Mouse (Mus musculus) megakaryocyte, embryonic 14.5 days (primary cell): ENCODE measurements around the gene Prdm2.

Experiments used
- FLI1 ChIP-seq: IDR thresholded peaks from 2 replicates; pipeline ENCODE4 v1.6.1; 2012; ENCODE audit warnings: low read length, inconsistent platforms, mixed read lengths
- GATA1 ChIP-seq: IDR thresholded peaks from 3 replicates; pipeline ENCODE4 v1.6.1; 2012; ENCODE audit warnings: mixed read lengths, low read length, inconsistent platforms, borderline replicate concordance

DNA sequence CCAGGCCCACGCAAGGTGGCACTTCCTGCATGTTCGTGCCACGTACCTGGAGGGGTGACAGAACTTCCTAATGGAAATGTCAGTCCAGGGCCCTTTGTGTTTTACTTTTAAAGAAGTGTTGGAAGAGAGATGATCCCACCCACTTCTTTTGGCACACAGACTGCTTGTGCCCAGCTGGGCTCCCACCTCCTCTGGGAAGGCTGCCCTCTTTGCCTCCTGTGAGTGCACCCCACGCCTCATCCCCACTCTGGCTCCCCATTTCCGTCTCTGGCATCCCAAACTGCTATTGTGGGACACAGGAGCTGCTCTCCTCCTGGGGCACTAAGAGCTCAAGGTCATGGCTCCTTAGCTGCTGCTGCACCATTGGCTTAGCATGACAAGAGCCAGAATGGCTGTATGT lies 100.9 kb downstream of the Prdm2 start:
- TF ChIP-seq FLI1 (no peak), GATA1 (no peak)
